Mouse (Mus musculus) stomach, postnatal 0 days (tissue): ENCODE results near the gene Cyp2ab1.

Experiments
- CTCF ChIP-seq: IDR thresholded peaks from 2 replicates; pipeline ENCODE4 v1.5.1; 2016; ENCODE audit warnings: antibody characterized with exemption, low read depth, mild to moderate bottlenecking, moderate library complexity
- EP300 ChIP-seq: optimal IDR thresholded peaks from 2 replicates; pipeline ENCODE3; 2016; ENCODE audit warnings: antibody characterized with exemption

DNA sequence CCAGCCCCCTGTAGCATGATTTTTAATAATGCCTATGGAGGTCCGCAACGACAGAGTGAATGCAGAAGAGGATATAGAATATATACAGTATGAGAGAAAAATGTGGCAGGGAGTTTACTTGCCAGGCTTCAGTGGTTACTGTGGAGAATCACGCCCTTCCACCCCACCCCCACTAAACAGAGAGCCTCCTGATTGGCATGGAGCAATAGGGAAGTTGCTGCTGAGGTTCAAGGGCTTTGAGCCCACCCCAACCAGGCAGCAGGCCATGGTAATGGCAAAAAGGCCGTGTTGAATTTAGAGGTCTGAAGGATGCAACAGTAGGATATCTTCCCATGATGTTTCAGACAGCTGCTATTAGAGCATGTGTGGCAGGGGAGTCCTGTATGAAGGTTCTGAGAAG lies 53.9 kb downstream of the Cyp2ab1 start:
- TF ChIP-seq CTCF = no peak
- TF ChIP-seq EP300 = no peak
